Mouse (Mus musculus) bone marrow macrophage, adult 2 months (primary cell): ENCODE data around the gene Cry2.

Experiments
- CTCF ChIP-seq: IDR thresholded peaks from 2 replicates; pipeline ENCODE4 v1.5.1; 2012; ENCODE audit warnings: low read depth, mild to moderate bottlenecking, low read length, moderate library complexity
- POLR2A ChIP-seq: IDR thresholded peaks from 2 replicates; pipeline ENCODE4 v1.6.1; 2012; ENCODE audit warnings: mild to moderate bottlenecking, low read depth, low read length, borderline replicate concordance

GRCm38 (mm10) chr2:92386821-92387570, 46.8 kb downstream of the Cry2 start:
- TF ChIP-seq CTCF = no peak
- no peak for TF ChIP-seq POLR2A
